Mouse (Mus musculus) T-helper 17 cell (primary cell): ENCODE data around the gene Foxo3.

ENCODE experiments used
- in situ Hi-C, 2 experiments: fragments of 300-600 bp; cut with MboI, MseI; formaldehyde crosslinking; loops; 1 replicate in 1 of 2; 2 replicates in 1 of 2; pipeline ENCODE4 v1.15.1; 2025; ENCODE audit warnings: high pct_unique_total_duplicates in 2 of 2

Foxo3 gene

DNA sequence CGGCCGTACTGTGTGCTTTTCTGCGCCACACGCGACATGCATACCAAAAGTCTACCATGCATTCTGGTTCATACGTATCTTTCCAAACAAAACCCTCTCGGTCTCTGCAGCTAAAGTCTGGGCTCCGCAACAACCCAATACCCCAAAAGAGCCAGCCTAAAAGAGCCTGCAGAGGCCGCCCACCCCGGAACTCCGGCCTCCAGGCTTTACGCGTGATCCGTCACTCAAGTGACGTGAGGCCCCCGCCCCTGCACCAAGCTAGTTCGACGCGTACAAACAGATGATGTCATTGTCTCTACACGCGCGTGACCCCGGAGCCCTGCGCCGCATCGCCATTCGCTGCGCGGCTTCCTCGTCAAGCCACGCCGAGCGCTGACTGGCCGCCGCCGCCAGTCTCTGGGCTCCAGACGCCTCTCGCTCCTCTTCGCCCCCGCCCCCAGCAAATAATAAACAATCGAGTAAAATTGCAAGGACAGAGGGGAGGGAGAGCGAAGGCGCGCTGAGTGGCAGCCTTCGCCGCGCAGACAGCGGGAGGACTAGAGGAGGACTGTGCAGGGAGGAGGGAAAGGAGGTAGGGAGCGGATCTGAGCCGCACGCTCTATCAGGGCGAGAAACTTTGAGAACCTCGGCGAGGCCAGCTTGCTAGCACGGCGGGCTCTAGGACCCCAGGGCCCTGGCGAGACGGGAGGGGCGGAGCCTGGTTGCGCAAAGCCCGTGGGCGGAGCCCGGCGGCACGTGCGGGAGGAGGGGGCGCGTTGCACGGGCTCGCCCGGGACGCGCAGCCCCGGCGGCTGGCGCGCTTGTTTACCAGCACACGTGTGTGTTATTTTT is 1.1 kb upstream of the Foxo3 start:
- in situ Hi-C loops, result loop anchor here in 1 of 2 experiments (5.0 kb wide), 2 partner anchors 465 to 1750 kb away; no protein-coding TSS in a partner anchor

DNA sequence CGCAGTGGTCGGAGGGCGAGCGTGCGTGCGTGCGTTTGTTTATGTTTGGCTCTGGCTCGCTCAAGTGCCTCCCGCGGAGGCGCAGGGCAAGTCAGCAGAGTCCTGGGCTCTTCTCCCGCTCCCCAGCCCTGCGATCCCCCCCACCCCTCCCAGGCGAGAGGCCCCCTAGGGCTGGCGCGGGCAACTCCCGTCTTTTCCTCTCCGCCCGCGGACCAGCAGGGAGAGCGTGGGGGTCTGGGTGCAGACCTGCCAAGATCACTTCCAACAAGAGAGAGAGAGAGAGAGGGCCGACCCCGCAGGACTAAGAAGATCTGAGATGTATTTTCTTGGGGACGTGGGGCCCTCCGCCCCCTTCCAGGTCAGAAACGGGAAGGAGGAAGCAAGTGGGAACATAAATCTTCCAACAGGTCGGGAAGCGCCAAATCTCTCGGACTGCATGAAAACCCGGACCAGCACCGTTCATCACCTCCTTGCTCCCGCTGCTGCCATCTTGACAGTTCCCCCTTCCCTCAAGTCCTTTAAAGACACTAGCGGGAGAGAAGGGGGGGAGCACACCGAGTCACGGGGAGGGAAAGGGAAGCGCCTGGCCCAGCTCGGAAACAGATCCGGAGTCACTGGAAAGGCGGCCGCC is 569 bp downstream of the Foxo3 start:
- in situ Hi-C loops, result loop anchor here in 1 of 2 experiments (5.0 kb wide), 2 partner anchors 464 to 1749 kb away; no protein-coding TSS in a partner anchor

DNA sequence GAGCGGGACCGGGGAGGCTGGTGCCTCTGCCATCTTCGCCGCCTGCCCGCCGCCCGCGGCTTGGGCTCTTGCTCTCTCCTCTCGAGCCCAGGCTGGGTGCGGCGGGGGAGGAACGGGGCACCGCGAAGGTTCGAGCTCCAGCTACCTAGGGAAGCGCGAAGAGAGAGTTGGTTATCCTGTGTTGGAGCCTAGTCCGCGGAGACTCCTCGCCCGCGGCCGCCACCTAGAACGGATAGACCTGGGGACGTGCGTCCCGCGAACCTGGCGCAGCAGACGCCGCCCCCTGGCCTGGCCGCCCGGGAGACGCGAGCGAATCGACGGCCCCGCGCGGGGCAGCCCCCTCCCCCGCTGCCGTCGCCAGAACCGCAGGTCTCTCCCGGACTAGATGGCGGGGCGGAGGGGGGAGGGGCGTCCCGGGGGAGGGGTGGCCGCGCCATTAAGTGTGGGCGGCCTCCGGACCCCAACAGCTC is 1.1 kb downstream of the Foxo3 start:
- in situ Hi-C loops, result loop anchor here in 1 of 2 experiments (5.0 kb wide), 2 partner anchors 463 to 1748 kb away; no protein-coding TSS in a partner anchor

DNA sequence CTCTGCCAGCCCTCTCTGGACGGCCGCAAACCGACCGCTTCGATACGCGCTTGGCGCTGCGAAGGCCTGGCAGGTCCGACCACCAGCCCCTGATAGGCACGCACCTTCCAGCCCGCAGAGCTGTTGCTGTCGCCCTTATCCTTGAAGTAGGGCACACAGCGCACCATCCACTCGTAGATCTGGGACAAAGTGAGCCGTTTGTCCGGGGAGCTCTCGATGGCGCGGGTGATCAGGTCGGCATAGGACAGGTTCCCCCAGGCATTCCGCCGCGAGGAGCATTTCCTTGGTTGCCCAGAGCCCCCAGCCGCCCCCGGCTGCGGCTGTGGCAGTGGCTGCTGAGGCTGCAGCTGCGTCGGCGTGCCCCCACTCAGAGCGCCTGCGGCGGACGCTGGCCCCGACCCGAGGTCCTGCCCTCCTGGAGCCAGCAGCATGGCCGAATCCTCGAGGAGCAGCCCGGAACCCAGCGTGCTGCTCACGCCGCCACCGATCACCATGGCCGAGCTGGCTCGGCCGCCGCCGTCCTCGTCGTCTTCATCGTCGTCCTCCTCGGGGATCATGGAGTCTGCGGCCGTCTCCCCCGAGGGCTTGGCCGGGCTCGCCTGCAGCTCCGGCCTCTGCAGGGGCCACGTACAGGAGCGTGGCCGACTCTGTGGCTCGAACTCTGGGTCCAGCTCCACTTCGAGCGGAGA is 1.7 kb downstream of the Foxo3 start:
- in situ Hi-C loops, result loop anchor here in 1 of 2 experiments (5.0 kb wide), 2 partner anchors 463 to 1748 kb away; no protein-coding TSS in a partner anchor

- in situ Hi-C loops, result no loop called here
These were observed 2.5 kb downstream of the Foxo3 start for GRCm38 (mm10) chr10:42273760-42274691.

DNA sequence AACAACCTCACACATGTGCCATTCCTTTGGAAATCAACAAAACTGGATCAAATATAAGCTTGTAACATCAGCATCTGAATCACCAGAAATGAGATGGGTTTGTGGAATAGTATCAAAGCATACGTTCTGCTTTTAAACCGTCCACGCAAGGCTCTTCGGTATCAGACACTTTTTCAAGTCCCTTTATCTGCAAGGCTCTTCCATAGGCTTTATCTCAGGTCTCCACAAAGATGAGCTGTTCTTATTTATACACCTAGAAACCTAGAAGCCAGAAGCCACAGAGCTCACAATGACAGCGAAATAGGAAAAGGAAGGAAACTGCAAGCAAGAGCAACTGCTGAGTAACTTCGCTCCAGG is 3.2 kb downstream of the Foxo3 start:
- in situ Hi-C loops, result no loop called here

GRCm38 (mm10) chr10:42271454-42272230 is 4.9 kb downstream of the Foxo3 start:
- in situ Hi-C loops, result no loop called here

- in situ Hi-C loops, result no loop called here
These were observed 6.1 kb downstream of the Foxo3 start for GRCm38 (mm10) chr10:42270277-42271083.

GRCm38 (mm10) chr10:42269281-42270025 is 7.1 kb downstream of the Foxo3 start:
- in situ Hi-C loops, result loop anchor here in 1 of 2 experiments (10.0 kb wide), 1 partner anchor 245 kb away; no protein-coding TSS in a partner anchor

GRCm38 (mm10) chr10:42267811-42268545 is 8.6 kb downstream of the Foxo3 start:
- in situ Hi-C loops, result loop anchor here in 1 of 2 experiments (10.0 kb wide), 1 partner anchor 243 kb away; no protein-coding TSS in a partner anchor

DNA sequence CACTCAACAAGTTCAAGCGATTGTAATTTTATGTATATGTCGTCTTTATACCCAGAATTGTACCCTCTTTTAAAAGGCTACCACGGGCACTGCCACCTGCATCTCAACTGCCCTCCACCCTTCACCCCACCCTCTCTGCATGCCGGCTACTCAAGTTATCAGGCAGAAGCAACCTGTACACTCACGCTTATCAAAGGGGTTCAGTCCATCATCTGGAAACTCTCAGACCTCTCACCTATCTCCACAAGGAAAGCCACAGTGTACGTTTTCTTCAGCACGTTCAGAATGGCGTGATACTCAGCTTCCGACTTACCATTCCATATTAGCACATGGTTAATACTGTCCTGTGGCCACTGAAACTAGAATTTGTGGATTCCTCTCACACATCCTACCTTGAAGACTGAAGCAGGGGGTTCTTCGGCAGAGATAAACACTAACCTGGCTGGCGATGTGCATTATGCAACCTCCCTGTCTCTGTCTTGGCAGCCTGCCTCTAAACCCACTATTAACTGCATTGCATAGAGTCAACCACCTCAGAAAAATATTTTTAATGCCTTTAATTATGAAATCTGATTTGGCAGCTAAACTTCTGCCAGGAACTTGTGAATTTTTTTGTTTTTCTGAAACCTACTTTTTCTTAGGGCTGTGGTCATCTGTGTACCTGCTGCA is 11.4 kb downstream of the Foxo3 start:
- in situ Hi-C loops, result loop anchor here in 1 of 2 experiments (10.0 kb wide), 1 partner anchor 240 kb away; no protein-coding TSS in a partner anchor

GRCm38 (mm10) chr10:42264195-42264594 is 12.4 kb downstream of the Foxo3 start:
- in situ Hi-C loops, result loop anchor here in 1 of 2 experiments (10.0 kb wide), 1 partner anchor 239 kb away; no protein-coding TSS in a partner anchor

DNA sequence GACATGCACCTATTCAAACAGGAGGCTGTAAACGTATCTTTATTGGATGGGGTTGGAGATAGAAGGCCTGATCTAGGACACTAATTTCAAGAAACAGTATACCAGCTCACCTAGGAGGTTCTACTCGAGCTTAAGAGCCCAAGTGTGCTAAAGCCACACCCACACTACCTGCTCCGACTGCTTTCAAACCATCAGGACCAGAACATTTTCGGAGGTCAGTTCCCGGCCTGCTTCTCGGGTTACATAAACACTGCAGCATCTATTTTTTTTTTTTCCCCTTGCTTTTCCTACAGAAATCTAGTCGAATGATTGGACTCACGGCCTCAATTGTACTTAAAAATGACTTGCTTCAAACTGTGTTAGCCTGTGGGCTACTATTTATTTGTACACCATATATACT is 12.9 kb downstream of the Foxo3 start:
- in situ Hi-C loops, result loop anchor here in 1 of 2 experiments (10.0 kb wide), 1 partner anchor 239 kb away; no protein-coding TSS in a partner anchor

GRCm38 (mm10) chr10:42262061-42262460 is 14.5 kb downstream of the Foxo3 start:
- in situ Hi-C loops, result loop anchor here in 1 of 2 experiments (10.0 kb wide), 1 partner anchor 237 kb away; no protein-coding TSS in a partner anchor

- in situ Hi-C loops, result loop anchor here in 1 of 2 experiments (10.0 kb wide), 1 partner anchor 236 kb away; no protein-coding TSS in a partner anchor
These were observed 15.5 kb downstream of the Foxo3 start for GRCm38 (mm10) chr10:42261103-42261502.

DNA sequence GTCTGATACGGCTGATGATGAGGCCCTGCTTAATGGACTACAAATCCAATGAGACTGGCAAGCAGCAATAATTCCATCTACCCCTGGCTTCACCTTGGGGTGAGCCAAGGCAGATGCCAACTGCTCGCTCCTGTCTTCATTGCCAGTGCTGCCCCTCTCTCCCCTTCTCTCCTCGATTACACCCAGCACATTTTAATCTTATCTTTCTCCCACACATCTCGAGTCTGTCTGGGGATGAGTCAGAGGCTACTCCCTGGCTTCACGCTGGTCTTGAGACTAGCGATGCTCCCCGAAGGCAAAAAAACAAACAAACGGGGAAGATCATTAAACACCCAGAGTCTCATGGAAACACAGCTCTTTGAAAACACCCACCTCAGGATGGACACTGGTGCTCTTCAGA is 16.0 kb downstream of the Foxo3 start:
- in situ Hi-C loops, result loop anchor here in 1 of 2 experiments (10.0 kb wide), 1 partner anchor 236 kb away; no protein-coding TSS in a partner anchor
